Mouse (Mus musculus) retina, adult 2 months (tissue): ENCODE data around the gene Tbx10.
"Not testable (repeated sequence)": the region's sequence is repeated elsewhere in the genome, so short reads cannot be mapped to it uniquely, and the experiment has no call there.

ENCODE experiments used
- DNase-seq: peaks from one replicate; pipeline ENCODE4 v3.0.0-alpha.2; 2012; ENCODE audit warnings: low read depth, low spot score

Tbx10 gene

DNA sequence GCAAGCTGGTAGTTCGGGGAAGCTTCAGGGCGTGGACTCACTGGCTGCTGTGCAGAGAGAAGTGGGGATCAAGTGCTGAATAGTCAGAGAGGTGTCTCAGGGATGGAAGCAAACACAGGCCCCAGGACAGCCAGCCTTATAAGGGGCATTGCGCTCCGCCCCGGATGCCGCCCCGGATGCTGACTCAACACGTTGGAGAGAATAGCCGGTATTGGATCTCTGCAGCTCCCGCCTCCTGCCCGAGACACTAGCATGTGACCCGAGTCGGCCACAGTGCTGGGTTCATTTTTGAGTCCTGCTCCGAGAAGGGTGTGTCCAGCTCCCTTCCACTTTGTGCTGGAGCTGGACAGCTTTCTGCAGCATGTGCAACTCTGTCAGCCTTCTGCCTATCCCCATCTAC lies 49.6 kb downstream of the Tbx10 start:
- DNase-seq, result no peak

DNA sequence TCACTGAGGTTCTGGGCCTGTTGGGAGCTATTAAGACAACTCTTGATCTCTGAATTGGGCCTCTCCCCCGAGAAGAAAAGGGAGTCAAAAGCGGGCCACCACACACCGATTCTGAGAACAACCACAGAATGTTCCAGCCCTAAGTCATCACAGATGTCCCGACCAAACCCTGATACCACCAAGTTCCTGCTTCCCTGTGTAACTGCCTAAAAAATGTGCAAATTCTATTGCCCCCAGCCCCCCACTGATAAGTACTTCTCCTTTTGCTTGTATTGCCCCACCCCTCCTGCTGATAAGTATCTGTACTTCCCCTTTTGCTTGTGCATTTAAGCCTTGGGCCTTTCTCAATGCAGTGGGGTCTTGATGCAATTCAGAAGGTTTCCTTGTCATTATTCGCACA lies 51.6 kb downstream of the Tbx10 start:
- DNase-seq, result not testable (repeated sequence)

DNA sequence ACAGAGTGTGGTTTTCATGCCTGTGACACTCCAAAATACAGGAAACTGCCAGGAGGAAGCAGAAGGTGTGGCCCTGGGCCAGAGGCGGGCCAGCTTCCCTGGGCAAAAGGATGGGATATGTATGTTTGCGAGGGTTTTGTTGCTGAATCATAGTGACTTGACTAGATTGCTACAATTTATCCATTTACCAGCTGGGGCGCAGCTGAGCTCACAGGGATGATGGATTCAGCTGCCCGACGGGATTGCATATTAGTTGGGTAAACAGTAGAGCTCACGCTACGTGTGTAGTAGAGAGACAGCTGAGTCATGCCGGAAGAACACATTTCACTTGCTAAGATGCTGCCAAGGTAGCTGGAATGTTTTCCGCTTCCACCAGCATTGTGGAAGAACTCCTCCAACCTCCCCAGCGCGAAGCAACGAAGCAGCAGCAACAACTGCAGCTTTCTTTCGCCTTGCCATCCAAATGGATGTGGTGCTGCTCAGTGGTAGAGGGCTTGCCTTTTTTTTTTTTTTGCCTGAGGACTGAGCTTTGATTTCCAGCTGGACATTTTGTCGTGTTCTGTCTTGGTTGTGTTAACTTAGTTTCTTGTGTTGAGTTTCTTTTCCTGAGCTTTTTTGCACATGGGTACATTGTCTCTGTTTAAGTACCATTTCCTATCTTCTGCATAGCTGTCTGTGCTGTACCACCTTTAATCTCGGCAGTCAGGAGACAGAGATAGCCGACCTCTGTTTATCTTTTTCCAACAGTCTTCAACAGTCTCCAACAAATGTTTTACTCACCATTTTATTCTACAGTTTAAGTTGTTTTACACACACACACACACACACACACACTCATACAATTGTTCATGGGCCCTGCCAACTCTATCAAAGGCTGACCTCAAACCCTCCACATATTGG lies 53.7 kb downstream of the Tbx10 start, which contains the start of gene Gstp2:
Gstp2 (minus strand) TSS at position 58 of the 900 bp plus-strand sequence.
- no peak for DNase-seq

DNA sequence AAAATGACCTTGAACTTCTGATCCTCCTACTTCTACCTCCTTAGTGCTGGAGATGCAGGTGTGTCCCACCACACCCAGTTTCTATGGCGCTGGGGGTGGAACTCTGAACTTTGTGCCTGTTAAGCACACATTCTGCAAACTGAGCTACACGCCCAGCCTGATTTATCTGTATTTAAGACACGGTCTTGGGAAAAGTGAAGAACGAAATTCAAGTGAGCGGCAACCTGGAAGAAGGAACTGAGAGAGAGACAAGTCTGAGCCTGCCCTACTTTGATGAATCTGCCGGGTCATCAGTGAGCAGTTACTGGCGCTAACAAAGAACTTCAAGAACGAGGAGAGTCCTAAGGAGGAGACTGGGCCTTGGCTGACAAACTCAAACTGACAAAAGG lies 54.3 kb downstream of the Tbx10 start:
- DNase-seq, result no peak

DNA sequence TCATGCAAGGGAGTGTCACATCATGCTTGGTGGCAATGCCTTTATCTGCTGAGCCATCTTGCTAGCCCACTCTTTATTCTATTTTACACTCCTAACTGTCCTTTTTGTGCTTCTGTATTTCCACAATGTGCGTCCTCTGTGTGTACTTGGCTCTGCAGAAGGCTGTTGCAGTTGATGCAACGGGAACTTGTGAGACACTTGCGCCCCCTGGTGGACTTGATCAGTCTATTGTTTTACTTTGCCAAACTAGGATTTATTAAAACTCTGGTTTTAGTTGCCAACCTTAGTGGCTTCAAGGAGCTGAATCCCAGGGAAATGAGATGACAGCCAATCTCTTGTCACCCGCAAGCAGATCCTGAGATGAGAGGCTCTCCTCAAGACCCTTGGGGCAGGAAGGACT lies 55.3 kb downstream of the Tbx10 start:
- peak; percentile 78 for DNase-seq

DNA sequence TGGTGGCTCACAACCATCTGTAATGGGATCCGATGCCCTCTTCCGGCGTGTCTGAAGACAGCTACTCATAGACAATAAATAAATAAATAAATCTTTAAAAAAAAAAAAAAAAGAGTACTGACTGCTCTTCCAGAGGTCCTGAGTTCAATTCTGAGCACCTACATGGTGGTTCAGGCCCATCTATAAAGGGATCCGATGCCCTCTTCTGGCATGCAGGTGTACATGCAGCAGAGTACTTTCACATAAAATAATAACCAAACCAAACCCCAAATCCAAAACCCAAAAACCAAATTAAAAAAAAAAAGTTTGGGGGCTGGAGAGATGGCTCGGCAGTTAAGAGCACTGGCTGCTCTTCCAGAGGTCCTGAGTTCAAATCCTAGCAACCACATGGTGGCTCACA lies 56.5 kb downstream of the Tbx10 start:
- not testable (repeated sequence) for DNase-seq
